Mouse (Mus musculus): Measurements from ENCODE around the gene Mvb12a. TPM values are rescaled to one million over a fixed set of nuclear protein-coding genes. Genes with fewer than 3 reads are reported as not detected.

Gene Mvb12a
- total RNA-seq, 1 experiment from 2014 or later, result 63.2 TPM

DNA sequence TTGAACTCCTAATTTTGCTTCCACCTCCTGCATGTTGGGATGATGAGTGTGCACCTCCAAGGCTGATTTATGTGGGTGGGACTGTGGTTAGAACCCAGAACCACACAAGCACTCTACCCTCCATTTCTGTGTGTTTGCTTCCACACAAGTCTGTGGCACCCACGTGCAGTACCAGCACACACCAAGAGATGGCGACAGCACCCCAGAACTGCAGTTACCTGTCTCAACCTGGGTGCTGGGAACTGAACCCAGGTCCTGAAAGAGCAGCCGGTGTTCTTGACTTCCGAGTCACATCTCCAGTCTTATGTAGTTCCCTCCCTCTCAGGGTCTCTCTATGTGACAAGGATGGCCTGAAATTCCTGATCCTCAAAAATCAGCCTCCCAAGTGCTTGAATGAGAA, 21.3 kb downstream of the Mvb12a start:
- DNase-seq, result no peak

DNA sequence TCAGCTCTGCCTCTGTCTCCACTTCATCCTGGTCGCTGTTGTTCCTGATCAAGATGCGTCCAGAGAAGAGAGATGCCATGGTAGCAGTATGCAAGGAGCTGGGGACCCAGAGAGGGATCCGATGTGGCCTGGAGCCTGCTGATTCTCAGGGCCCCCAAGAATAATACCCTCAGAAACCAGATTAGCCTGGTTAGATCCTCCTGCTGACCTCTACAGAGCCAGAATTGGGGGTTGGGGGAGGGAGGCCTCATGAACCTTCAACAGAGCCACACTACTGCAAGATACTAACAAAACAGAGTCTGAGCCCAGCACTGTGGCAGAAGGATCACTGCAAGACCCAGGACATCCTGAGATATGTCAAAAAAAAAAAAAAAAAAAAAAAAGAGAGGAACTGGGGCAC, 23.8 kb downstream of the Mvb12a start, which contains the start of gene Nxnl1:
Gene Nxnl1, minus strand, starts transcription at position 101 of the 400 bp plus-strand sequence.
- no peak for DNase-seq

DNA sequence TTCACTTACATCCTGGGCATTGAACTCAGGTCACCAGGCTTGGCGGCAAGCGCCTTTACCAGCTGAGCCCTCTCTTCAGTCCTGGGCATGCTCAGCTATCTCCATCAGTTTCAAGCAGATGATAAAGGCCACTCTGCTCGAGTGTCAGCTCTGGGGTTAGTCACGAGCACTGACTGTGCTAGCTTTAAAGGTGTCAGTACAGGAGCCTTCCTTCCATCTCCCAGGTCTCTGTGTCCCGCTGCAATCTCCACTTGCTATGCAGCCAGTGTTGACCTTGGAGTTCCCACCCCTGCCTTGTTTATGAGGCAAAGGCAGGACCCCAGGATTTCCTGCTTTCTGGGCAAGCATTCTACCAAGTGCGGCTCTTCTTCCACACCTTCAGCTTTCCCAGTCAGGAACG, 24.9 kb downstream of the Mvb12a start:
- no peak for DNase-seq

DNA sequence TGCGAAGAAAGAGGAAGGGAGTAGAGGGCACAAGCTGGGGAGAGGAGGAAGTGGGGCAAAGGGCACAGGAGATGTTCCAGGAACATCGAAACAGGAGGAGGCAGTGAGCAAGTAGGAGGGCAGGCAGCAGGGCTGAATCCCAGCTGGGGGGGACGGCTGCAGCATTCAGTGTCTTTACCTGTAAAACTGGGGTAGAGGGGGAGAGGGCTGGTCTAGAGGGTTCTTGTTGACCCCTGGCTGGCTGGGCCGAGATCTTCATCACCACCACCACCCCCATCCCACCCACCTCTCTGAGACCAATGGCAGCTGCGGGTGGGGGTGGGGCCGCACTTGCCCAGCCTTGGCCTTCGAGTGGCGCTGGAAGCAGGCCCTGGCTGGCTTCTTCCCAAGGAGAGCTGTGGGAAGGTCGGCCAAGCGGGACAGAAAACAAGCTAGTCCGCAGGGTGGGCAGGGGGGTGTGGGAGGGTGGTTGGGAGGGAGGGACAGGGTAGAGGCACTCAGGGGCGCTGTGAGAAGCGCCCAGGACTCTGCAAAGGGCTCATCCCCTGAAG, 25.7 kb downstream of the Mvb12a start, which contains the start of gene Slc27a1:
Gene Slc27a1, plus strand, starts transcription at position 496 of the 551 bp plus-strand sequence.
- peak; percentile 93 for DNase-seq

DNA sequence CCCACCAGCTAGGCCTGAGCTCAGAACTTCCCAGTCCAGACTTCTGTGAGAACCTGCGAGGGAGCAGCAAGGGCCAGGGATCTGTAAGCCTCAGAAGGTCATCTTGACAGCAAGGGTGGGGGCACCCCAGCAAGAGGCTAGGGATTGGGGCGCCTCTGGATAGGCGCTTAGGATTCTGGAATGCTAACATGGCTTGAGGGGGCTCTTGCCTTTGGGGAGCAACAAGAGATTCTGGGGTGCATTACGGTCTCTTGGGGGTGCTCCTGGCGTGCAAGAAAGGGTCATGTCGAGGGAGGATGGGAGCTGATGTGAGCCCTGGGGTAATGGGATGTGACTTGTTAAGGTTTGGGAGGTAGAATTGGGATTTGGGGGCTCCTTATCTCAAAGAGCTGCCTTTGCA, 26.2 kb downstream of the Mvb12a start:
- no peak for DNase-seq

DNA sequence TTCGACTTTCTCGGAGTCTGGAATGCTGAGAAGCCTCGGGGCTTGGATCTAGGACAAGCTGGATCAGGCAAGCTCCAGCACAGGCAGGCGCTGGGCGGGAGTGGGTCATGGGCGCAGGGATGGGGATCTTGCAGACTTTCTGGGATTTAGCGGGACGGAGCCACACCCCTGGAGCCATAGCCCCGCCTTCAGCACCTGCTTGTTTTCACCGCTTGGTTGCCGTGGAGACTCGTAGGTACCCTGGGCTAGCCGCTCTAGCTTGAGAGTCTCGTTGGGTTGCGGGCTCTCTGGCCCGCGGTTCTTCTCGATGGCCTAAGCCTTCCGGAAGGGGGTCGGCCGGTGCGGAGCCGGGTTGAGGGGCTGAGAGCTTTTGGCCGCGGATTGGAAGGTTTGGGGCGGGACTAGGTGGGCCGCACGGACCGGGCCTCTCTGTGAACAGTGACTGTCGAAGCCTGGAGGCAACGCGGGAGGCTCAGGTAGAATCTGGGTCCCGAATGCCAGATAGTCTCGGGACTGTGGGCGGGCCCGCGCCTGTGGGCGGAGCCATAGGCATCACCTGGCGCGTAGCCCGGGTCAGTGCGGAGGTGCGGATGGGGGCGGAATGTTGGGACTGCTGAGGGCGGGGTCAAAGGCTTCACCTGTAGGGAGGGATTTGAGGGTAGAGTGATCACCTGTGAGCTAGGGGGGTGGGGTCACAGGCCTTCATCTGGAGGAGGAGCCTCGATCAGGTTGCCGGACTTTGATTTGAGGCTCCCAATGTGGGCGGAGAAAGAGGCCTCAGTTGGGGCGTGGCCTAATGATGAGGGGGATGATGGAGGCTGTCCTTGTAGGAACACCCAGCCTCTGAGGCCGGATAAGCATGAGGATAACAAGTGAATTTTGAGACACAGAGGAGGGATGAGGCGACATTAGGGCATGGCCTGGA, 26.9 kb downstream of the Mvb12a start:
- DNase-seq, result peak; percentile 91

DNA sequence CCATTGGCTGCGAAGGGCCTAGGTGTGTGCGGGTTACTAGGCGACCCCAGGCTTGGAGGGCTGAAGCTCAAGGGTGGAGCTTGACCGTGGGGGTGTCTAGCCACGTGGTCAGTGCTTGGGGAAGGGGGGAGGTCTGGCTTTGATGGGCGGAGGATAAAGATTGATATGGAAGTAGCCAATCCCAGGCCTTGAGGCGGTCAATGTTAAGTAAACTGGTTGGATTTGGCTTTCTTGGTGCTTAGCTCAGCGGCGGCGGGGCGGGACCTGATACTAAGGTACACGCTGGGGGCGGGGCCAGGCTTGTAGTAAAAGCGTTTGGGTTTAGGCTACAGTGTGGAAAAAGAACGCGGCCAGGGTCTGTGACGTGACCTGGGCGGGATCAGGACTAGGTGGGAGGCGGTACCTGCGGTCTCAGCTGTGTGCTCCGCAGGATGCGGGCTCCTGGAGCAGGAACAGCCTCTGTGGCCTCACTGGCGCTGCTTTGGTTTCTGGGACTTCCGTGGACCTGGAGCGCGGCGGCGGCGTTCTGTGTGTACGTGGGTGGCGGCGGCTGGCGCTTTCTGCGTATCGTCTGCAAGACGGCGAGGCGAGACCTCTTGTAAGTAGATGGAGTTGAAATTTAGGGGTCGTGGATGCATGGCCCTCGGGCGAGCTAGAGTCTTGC, 27.7 kb downstream of the Mvb12a start:
- DNase-seq, result peak; percentile 95

DNA sequence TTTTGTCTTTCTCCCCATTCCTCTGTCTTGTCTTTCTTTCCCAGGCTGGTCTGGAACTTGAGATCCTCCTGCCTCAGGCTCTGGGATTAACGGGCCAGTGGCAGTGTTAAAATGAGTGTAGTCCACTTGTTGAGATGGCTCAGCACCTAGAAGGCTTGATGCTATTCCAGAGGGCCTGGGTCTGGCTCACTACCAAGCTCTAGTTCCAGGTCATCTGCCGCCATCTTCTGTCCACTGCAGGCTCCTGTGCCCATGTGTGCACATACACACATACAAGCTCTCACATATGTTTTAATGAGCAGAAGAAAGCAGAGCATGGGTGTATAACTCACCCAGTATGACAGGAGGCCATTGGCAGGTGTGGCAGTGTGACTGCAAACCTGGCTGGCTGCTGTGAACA, 29.4 kb downstream of the Mvb12a start:
- DNase-seq, result no peak

DNA sequence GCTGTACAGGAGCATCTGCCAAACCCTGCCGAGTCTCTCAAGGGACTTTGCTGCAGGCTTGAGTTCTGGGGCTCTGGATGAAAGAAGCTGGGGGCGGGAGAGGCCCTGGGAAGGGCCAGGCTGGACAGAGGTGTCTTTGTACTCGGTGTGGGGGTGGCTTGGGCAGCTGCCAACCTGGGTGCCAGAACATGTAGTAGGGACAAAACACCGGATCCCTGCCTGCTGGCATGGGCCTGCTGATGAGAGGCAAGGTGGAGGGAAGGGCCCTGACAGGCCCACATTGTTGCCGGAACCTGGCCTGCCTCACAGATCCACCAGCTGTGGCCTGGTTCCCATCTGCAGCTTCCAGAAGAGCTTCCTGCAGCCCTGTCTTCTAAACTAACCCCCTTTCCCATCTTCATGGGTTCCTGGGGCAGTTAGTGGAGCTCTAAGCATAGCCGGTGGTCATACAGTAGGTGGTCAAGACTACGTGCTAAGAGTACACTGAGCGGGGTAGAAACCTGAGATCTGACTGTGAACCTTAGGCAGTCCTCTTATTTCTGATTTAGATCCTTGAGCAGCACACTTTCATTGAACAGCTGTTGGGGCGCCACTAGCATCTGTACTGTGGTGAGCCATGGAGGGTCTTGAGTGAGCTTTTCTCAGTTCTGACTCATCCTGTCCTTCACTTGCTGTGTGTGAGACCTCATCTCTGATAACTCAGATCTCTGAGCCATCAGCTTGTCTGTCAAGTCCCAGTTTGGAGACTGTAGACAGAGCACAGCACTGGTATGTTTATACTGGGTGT, 30.3 kb downstream of the Mvb12a start:
- DNase-seq, result peak; percentile 84

DNA sequence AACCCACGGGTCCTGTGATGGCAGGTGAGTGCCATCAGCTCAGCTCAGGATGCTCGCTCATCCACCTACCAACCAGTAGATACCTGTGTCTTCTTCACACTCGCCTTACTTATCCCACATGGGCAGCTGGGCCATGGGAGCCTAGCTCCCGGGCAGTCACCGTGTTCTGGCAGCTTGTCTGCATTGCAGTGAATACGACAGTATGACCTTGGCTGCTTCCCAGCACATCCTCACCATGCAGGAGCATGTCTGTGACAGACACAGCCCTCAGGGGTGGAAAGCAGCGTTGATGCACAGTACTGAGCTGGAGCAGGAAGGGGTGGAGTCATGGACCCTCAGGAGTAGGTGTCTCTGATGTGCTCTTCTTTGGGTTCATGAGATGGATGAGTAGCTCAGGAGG, 31.7 kb downstream of the Mvb12a start:
- peak; percentile 74 for DNase-seq

DNA sequence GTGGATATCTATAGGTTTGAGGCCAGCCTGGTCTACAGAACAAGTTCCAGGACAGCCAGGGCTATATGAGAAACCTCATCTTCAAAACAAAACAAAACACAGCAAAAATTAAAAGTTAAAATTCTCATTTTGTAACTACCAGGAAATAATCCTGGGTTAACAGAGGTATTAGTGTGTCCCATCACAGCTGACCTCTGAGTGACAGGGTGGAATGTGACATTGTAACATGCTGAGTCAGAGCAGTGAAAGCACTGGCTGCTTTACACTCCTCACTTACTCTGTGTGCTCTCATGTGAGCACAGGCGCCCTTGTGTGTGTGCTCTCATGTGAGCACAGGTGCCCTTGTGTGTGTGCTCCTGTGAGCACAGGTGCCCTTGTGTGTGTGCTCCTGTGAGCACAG, 32.3 kb downstream of the Mvb12a start:
- DNase-seq, result no peak

DNA sequence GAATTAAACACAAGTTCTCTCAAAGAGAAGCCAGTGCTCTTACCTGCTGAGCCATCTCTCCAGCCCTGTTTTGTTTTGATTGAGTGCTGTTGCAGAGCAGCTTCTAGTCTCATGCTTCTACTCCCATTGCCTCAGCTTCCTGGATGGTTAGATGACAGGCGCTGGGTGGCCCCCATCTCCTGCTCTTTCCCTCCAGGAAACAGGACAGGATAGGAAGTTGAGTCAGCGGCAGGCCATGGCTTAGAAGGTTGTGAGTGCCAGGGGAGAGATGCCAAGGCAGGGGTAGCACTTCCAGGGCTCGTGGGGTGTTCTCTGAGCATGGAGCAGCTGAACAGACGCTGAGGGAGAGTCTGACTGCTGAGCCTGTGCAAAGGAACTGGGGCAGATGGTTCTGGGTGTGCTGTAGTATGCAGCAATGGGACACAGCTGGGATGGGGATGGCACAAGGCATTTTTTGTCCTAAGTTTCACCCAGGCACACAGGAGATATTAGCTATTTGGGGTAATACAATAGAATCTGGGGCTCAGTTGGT, 35.2 kb downstream of the Mvb12a start:
- DNase-seq, result no peak

DNA sequence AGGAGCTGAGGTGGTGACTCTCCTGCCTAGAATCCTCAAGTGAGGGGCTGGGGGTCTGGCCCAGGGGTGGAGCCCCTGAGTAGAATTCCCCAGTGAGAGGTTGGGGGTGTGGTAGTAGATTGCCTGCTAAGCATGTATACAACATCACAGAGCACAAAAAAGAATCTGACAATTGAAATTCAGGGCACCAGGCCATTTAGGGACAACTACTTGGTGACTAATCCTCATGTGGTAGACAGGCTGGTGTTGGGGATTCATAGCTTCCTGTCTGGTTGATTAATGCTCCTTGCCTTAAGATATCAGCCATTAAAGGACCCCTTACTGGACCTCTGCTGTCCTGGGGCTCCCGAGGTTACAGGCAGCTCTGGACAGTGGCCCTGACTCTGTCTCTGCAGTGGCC, 36.3 kb downstream of the Mvb12a start:
- DNase-seq, result no peak

DNA sequence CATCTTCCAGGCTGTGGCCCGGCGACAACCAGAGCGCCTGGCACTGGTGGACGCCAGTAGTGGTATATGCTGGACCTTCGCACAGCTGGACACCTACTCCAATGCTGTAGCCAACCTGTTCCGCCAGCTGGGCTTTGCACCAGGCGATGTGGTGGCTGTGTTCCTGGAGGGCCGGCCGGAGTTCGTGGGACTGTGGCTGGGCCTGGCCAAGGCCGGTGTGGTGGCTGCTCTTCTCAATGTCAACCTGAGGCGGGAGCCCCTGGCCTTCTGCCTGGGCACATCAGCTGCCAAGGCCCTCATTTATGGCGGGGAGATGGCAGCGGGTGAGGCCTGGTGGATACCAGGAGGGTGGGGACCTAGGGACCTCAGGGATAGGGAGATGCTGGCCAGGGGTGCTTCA, 36.8 kb downstream of the Mvb12a start:
- peak; percentile 86 for DNase-seq

DNA sequence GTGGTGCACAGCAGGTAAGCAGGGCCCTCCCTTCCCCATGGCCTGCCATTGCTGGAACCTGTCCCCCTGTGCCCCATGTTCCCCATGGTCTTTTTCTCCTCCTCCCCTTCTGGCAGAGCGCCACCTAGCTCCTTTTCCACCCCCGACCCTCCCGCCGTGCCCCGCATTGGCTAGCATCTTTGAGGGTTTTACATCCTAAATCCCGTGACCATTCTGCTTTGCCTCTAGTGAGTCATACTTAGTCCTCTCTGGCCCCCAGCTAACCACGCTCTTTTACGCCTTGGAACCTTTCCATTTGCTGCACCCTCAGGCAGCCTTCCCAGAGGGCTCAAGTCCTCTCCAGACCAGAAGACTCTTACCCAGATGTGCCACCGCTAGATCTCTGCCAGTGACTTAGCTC, 37.5 kb downstream of the Mvb12a start:
- DNase-seq, result peak; percentile 28

DNA sequence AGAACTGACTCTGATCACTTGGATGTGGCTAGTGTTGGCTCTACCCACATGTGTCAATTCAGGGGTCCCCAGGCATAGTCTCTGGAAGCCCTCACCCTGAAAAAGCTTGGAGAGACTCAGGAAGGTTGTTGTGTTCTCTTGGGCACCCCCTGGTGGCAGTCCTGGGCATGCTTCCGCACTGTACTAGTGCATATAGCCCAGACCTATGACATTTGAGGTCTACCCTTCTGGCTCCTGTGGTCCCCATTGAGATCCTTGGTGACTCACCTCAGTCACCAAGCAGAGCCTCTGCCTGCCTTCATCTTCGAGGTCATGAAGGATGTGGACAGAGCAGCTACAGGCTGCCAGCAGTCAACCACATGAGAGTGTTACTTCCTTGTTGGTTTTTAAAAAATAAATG, 44.2 kb downstream of the Mvb12a start:
- DNase-seq, result peak; percentile 76

DNA sequence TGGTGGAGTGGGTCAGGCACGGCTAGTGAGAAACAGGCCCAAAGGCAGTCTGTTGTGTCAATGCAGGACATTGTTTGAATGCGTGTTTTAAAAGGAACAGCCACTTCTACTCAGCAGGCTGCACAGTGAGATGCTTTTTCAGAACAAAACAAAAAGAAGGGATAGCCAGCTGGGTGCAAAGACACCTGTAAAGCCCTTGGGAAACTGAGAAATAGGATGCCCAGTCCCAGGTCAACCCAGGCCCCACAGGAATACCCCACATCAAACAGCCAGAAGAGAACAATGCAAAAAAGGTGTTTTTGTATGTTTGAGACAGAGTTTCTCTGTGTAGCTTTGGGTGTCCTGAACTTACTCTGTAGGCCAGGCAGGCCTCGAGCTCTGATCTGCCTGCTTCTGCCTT, 46.0 kb downstream of the Mvb12a start:
- no peak for DNase-seq

DNA sequence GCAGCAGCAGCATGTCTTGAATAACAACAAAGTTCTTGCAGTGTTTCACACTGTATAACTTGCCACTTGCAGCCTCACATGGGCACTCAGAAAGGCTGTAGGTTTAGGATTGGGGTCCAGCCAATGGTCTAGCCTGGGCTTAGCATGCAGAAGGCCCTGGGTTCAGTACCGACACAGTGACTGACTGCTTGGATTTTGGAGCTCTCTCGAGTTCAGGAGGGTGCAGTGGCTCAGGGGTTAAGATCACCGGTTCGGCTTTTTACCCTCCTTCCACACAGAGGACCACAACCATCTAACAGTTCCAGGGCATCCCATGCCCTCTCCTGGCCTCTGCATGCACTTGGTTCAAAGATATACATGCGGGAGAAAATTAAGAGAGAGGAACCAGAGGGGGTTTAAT, 48.3 kb downstream of the Mvb12a start:
- DNase-seq, result peak; percentile 7

DNA sequence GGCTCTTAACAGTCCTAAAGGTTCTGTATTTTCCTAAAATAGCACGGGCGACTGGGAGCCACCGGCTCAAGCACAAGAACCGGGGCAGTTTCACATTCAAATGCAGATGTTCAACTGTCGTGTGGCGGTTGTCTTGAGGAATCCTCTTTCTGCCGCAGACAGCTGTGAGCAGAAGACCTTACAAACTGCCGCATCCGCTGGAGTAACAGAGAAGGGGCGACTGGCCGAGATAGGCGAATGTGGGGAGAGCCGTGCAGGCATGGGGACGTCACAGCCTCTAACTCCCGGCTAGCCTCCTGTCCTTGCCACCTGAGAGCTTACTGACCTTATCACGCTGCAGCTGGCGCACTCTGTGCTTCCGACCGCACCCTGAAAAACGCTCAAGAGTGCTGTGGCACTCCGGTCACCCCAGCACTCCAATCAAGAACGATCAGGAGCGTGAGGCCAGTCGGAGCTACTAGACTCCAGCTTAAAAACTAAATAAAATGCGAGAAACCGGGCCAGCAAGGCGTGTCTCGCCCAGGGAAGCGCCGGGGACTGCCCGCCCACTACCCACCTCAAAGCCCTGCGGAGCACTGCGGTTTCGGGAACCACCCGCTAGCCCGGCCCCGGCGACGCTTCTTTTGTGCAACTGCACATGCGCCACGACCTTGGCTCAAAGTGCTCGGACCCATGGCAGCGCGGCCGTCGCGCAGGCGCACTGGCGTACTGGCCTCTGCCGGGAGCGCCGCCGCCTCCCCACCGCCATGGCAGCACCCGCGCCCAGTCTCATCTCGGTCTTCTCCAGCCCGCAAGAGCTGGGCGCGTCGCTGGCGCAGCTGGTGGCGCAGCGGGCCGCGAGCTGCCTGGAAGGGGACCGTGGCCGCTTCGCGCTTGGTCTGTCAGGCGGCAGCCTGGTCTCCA, 49.0 kb downstream of the Mvb12a start, which contains the start of gene Pgls:
Gene Pgls, plus strand, starts transcription at position 706 of the 903 bp plus-strand sequence.
- DNase-seq, result peak; percentile 97

DNA sequence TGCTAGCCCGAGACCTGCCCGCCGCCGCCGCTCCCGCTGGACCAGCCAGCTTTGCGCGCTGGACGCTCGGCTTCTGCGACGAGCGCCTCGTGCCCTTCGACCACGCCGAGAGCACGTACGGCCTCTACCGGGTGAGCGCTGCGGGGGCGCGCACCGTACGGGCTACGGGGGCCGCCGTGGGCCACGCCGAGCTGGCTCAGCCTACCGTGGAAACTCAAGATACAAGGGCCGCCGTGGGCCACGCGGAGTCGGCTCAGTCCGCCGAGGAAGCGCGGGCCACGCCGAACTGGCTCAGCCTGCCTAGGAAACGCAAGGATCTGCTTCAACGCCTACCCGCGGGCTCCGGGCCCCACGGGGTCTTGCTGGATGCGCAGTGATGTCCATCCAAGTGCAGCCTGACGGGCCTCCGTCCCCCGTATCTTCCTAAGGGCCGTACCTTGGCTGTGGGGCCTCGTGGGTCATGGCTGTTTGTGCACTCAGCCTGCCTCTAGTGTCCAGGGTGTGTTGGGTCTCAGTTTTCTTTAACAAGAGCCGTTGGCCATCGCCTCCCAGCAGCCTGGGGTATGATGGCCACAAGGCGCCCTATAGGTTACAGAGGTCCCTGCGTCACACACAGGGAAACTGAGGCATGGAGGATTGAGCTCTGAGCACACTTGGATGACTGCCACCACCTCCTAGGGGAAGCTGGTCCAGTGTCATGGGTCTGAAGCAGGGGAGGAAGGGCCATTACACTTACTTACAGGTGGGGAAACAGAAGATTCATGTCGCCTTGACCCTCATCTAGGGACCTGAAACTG, 49.9 kb downstream of the Mvb12a start:
- peak; percentile 87 for DNase-seq
